Mouse (Mus musculus): ENCODE data around the gene Clps. TPM values are rescaled to one million over a fixed set of nuclear protein-coding genes. Genes with fewer than 3 reads are reported as not detected.

Clps gene
- polyA plus RNA-seq, 1 experiment from 2014 or later, result not detected

- no peaks in the 10 kb centered on the region for H3K9me3 ChIP-seq (ENCODE audit: control insufficient read depth, low read length)
- H3K4me3 ChIP-seq (ENCODE audit: low read length), result peak overlapping the region; percentile 81
- H3K9ac ChIP-seq (ENCODE audit: low read depth, low read length), result peak overlapping the region; percentile 97
- H3K27me3 ChIP-seq (replicated peaks; ENCODE audit: control insufficient read depth, insufficient read depth, low read length), result peaks cover 6% of the 10 kb centered on the region
- H3K4me2 ChIP-seq (ENCODE audit: low read length), result peak overlapping the region; percentile 97
- peak overlapping the region; percentile 97 for H3K27ac ChIP-seq (ENCODE audit: low read depth, low read length)
- H3K36me3 ChIP-seq (ENCODE audit: control insufficient read depth, insufficient read depth, low read length), result no peaks in the 10 kb centered on the region
- whole genome bisulfite sequencing, result 6% methylated on average over 28 of the region's 28 CpGs
- H3K4me1 ChIP-seq (ENCODE audit: control insufficient read depth, insufficient read depth, low read depth, low read length), result peaks cover 19% of the 10 kb centered on the region
- ATAC-seq, result no peak
Observed at GRCm38 (mm10) chr17:28523355-28524008, 37.1 kb downstream of the Clps start.

- Histone ChIP-seq H3K4me3 (ENCODE audit: low read length) (peak overlapping the region; percentile 81), H3K4me2 (ENCODE audit: low read length) (peak overlapping the region; percentile 97), H3K9me3 (ENCODE audit: control insufficient read depth, low read length) (no peaks in the 10 kb centered on the region), H3K4me1 (ENCODE audit: control insufficient read depth, insufficient read depth, low read depth, low read length) (peaks cover 21% of the 10 kb centered on the region), H3K27me3 (replicated peaks; ENCODE audit: control insufficient read depth, insufficient read depth, low read length) (peaks cover 6% of the 10 kb centered on the region), H3K27ac (ENCODE audit: low read depth, low read length) (peak overlapping the region; percentile 97), H3K9ac (ENCODE audit: low read depth, low read length) (peak overlapping the region; percentile 97), H3K36me3 (ENCODE audit: control insufficient read depth, insufficient read depth, low read length) (no peaks in the 10 kb centered on the region)
- ATAC-seq, result peak; percentile 83
- WGBS, result under 1% methylated on average over 65 of the region's 66 CpGs
Observed at GRCm38 (mm10) chr17:28522623-28523354, 37.8 kb downstream of the Clps start.

GRCm38 (mm10) chr17:28521920-28522319 is 38.6 kb downstream of the Clps start:
- Histone ChIP-seq H3K36me3 (ENCODE audit: control insufficient read depth, insufficient read depth, low read length) (no peaks in the 10 kb centered on the region), H3K27me3 (replicated peaks; ENCODE audit: control insufficient read depth, insufficient read depth, low read length) (peaks cover 6% of the 10 kb centered on the region), H3K4me2 (ENCODE audit: low read length) (peak overlapping the region; percentile 97), H3K4me1 (ENCODE audit: control insufficient read depth, insufficient read depth, low read depth, low read length) (peaks cover 21% of the 10 kb centered on the region), H3K27ac (ENCODE audit: low read depth, low read length) (peak overlapping the region; percentile 97; the same call in 1 of the 2 replicates), H3K9me3 (ENCODE audit: control insufficient read depth, low read length) (no peaks in the 10 kb centered on the region), H3K4me3 (ENCODE audit: low read length) (peak overlapping the region; percentile 81), H3K9ac (ENCODE audit: low read depth, low read length) (peak overlapping the region; percentile 97; the same call in 1 of the 2 replicates)
- no peak for ATAC-seq
- 32% methylated on average over 6 of the region's 6 CpGs for WGBS

GRCm38 (mm10) chr17:28521071-28521726 is 39.4 kb downstream of the Clps start:
- Histone ChIP-seq H3K36me3 (ENCODE audit: control insufficient read depth, insufficient read depth, low read length) (no peaks in the 10 kb centered on the region), H3K4me1 (ENCODE audit: control insufficient read depth, insufficient read depth, low read depth, low read length) (peaks cover 21% of the 10 kb centered on the region), H3K4me3 (ENCODE audit: low read length) (no peak overlapping the region), H3K27ac (ENCODE audit: low read depth, low read length) (no peak overlapping the region), H3K9me3 (ENCODE audit: control insufficient read depth, low read length) (no peaks in the 10 kb centered on the region), H3K27me3 (replicated peaks; ENCODE audit: control insufficient read depth, insufficient read depth, low read length) (peaks cover 6% of the 10 kb centered on the region), H3K4me2 (ENCODE audit: low read length) (no peak overlapping the region), H3K9ac (ENCODE audit: low read depth, low read length) (no peak overlapping the region)
- no peak for ATAC-seq
- 63% methylated on average over 5 of the region's 5 CpGs for WGBS

- no peak for ATAC-seq
- no peaks in the 10 kb centered on the region for H3K9me3 ChIP-seq (ENCODE audit: control insufficient read depth, low read length)
- no peak overlapping the region for H3K4me3 ChIP-seq (ENCODE audit: low read length)
- peaks cover 6% of the 10 kb centered on the region for H3K27me3 ChIP-seq (replicated peaks; ENCODE audit: control insufficient read depth, insufficient read depth, low read length)
- 91% methylated on average over 4 of the region's 4 CpGs for WGBS
- H3K4me2 ChIP-seq (ENCODE audit: low read length), result no peak overlapping the region
- peaks cover 21% of the 10 kb centered on the region for H3K4me1 ChIP-seq (ENCODE audit: control insufficient read depth, insufficient read depth, low read depth, low read length)
- no peak overlapping the region for H3K9ac ChIP-seq (ENCODE audit: low read depth, low read length)
- no peaks in the 10 kb centered on the region for H3K36me3 ChIP-seq (ENCODE audit: control insufficient read depth, insufficient read depth, low read length)
- no peak overlapping the region for H3K27ac ChIP-seq (ENCODE audit: low read depth, low read length)
Observed at GRCm38 (mm10) chr17:28520561-28520960, 40.0 kb downstream of the Clps start.

- Histone ChIP-seq H3K4me2 (ENCODE audit: low read length) (no peak overlapping the region), H3K9me3 (ENCODE audit: control insufficient read depth, low read length) (no peaks in the 10 kb centered on the region), H3K27me3 (replicated peaks; ENCODE audit: control insufficient read depth, insufficient read depth, low read length) (peaks cover 6% of the 10 kb centered on the region), H3K27ac (ENCODE audit: low read depth, low read length) (no peak overlapping the region), H3K4me1 (ENCODE audit: control insufficient read depth, insufficient read depth, low read depth, low read length) (peaks cover 21% of the 10 kb centered on the region), H3K36me3 (ENCODE audit: control insufficient read depth, insufficient read depth, low read length) (no peaks in the 10 kb centered on the region), H3K4me3 (ENCODE audit: low read length) (no peak overlapping the region), H3K9ac (ENCODE audit: low read depth, low read length) (no peak overlapping the region)
- ATAC-seq, result no peak
- WGBS, result 97% methylated on average over 3 of the region's 3 CpGs
Observed at GRCm38 (mm10) chr17:28519827-28520226, 40.7 kb downstream of the Clps start.

- Histone ChIP-seq H3K4me2 (ENCODE audit: low read length) (peak overlapping the region; percentile 94), H3K27me3 (replicated peaks; ENCODE audit: control insufficient read depth, insufficient read depth, low read length) (peaks cover 6% of the 10 kb centered on the region), H3K4me1 (ENCODE audit: control insufficient read depth, insufficient read depth, low read depth, low read length) (peaks cover 21% of the 10 kb centered on the region), H3K27ac (ENCODE audit: low read depth, low read length) (peak overlapping the region; percentile 72), H3K9ac (ENCODE audit: low read depth, low read length) (peak overlapping the region; percentile 77), H3K9me3 (ENCODE audit: control insufficient read depth, low read length) (no peaks in the 10 kb centered on the region), H3K4me3 (ENCODE audit: low read length) (peak overlapping the region; percentile 53), H3K36me3 (ENCODE audit: control insufficient read depth, insufficient read depth, low read length) (no peaks in the 10 kb centered on the region)
- ATAC-seq, result no peak
- WGBS, result 9% methylated on average over 8 of the region's 8 CpGs
Observed at GRCm38 (mm10) chr17:28518615-28519071, 41.9 kb downstream of the Clps start.

GRCm38 (mm10) chr17:28517956-28518614 is 42.5 kb downstream of the Clps start:
- WGBS, result under 1% methylated on average over 31 of the region's 46 CpGs
- ATAC-seq, result peak; percentile 70
- H3K27me3 ChIP-seq (replicated peaks; ENCODE audit: control insufficient read depth, insufficient read depth, low read length), result peaks cover 6% of the 10 kb centered on the region

More at GRCm38 (mm10) chr17:28517956-28518614, 42.5 kb downstream of the Clps start:
- Histone ChIP-seq H3K9ac (ENCODE audit: low read depth, low read length) (peak overlapping the region; percentile 77), H3K9me3 (ENCODE audit: control insufficient read depth, low read length) (no peaks in the 10 kb centered on the region), H3K4me1 (ENCODE audit: control insufficient read depth, insufficient read depth, low read depth, low read length) (peaks cover 18% of the 10 kb centered on the region), H3K27ac (ENCODE audit: low read depth, low read length) (peak overlapping the region; percentile 72), H3K36me3 (ENCODE audit: control insufficient read depth, insufficient read depth, low read length) (no peaks in the 10 kb centered on the region), H3K4me2 (ENCODE audit: low read length) (peak overlapping the region; percentile 94), H3K4me3 (ENCODE audit: low read length) (peak overlapping the region; percentile 53)

Data from hindbrain, embryonic 16.5 days (tissue).